Mouse (Mus musculus) liver, embryonic 16.5 days (tissue): ENCODE data around the gene Myof. TPM values are rescaled to one million over a fixed set of nuclear protein-coding genes. Genes with fewer than 3 reads are reported as not detected.

Source experiments
- ATAC-seq: fragments of 200-750 bp; cut with Nextera tagmentation; 2 replicates; pipeline ENCODE4 v1.8.0; 2017; ENCODE audit warnings: low read depth, mild to moderate bottlenecking, moderate number of reproducible peaks, moderate library complexity
- H3K27ac ChIP-seq: fragments of 300-500 bp; sonication (generic); 2 replicates; pipeline ENCODE4 v1.5.1; 2014; ENCODE audit warnings: mild to moderate bottlenecking, low read length
- H3K27me3 ChIP-seq: fragments of 300-500 bp; sonication (generic); 2 replicates; pipeline ENCODE4 v1.6.1; 2014; ENCODE audit warnings: low read depth, low read length, mixed read lengths; ENCODE audit not compliant: control insufficient read depth, insufficient read depth
- H3K36me3 ChIP-seq: fragments of 300-500 bp; sonication (generic); 2 replicates; pipeline ENCODE4 v1.6.1; 2014; ENCODE audit warnings: mild to moderate bottlenecking; ENCODE audit not compliant: control insufficient read depth, insufficient read depth
- H3K4me1 ChIP-seq: fragments of 300-500 bp; sonication (generic); 2 replicates; pipeline ENCODE4 v1.6.1; 2014; ENCODE audit warnings: low read depth, low read length, mixed read lengths; ENCODE audit not compliant: control insufficient read depth
- H3K4me2 ChIP-seq: fragments of 300-500 bp; sonication (generic); 2 replicates; pipeline ENCODE4 v1.6.1; 2014; ENCODE audit warnings: low read depth, low read length, mixed read lengths
- H3K4me3 ChIP-seq: fragments of 300-500 bp; sonication (generic); 2 replicates; pipeline ENCODE4 v1.5.1; 2014; ENCODE audit warnings: low read depth, mild to moderate bottlenecking, low read length
- H3K9ac ChIP-seq: fragments of 300-500 bp; sonication (generic); 2 replicates; pipeline ENCODE4 v1.6.1; 2014; ENCODE audit warnings: low read depth, low read length
- H3K9me3 ChIP-seq: fragments of 300-500 bp; sonication (generic); replicated peaks from 2 replicates; pipeline ENCODE4 v1.6.1; 2016; ENCODE audit warnings: low read length; ENCODE audit not compliant: control insufficient read depth
- WGBS: fragments of 180-500 bp; shearing (Covaris S2); extraction: QIAGEN DNeasy Blood & Tissue Kit; methylation state at CpG from one replicate; pipeline ENCODE4 v1.1.7; 2014; ENCODE audit not compliant: insufficient replicate concordance; 5-methylcytosine and 5-hydroxymethylcytosine counted together
- polyA plus RNA-seq: library from polyadenylated mRNA; unstranded; fragments of >200 nt; fragmentation: Nextera tagmentation; extraction: Ambion mirVana; gene quantifications from 2 replicates; pipeline ENCODE4 v1.2.1, GENCODE M21; 2015

Gene Myof
- polyA plus RNA-seq, 1 experiment from 2014 or later, result 1.9 TPM

DNA sequence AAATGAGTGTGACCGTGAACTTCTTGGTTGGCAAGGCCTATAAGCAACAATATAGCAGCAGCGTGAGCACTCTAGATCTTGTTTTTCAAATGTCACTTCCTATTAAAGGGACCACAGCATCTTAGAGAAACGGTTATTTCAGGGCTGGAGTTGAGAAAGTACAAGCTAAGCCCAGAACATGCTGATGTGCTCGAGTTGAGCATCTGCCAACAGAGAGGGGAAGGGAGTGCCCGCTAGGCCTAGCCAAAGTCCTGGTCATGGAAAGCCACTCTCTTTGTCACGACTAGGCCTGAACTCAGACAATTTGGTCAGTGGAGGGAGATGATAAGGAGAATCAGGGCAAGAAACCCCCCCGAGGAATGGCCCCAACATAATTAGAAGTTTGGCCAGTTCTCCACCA is 86.1 kb downstream of the Myof start:
- no peaks in the 10 kb centered on the region for H3K36me3 ChIP-seq
- H3K27ac ChIP-seq, result no peak overlapping the region
- ATAC-seq, result no peak
- 48% methylated on average over 7 of the region's 7 CpGs for WGBS
- H3K9me3 ChIP-seq, result no peaks in the 10 kb centered on the region
- no peak overlapping the region for H3K4me3 ChIP-seq
- H3K9ac ChIP-seq, result no peak overlapping the region
- no peaks in the 10 kb centered on the region for H3K27me3 ChIP-seq
- no peak overlapping the region for H3K4me2 ChIP-seq
- no peaks in the 10 kb centered on the region for H3K4me1 ChIP-seq

DNA sequence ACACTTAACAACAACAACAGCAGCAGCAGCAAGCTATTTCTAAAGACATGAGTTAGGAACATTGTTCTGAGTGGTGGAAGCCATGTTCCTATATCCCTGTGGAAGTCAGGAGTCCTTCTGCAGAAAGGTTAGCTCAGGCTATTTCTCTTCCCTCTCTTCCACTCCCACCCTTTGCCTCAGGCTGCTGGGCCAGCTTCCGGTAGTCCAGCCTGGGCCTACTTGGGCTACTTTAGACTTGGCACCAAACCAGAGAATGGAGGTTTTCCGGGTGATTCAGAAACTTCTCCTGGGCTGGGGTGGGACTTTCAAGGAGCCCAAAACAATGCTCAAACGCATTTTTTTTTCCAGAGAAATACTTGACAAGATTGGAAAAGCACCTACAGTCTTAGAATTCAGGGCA is 87.4 kb downstream of the Myof start:
- ATAC-seq, result no peak
- 63% methylated on average over 3 of the region's 3 CpGs for WGBS
- no peaks in the 10 kb centered on the region for H3K27me3 ChIP-seq
- H3K9ac ChIP-seq, result no peak overlapping the region
- no peak overlapping the region for H3K4me3 ChIP-seq
- H3K4me2 ChIP-seq, result no peak overlapping the region
- no peaks in the 10 kb centered on the region for H3K36me3 ChIP-seq
- H3K27ac ChIP-seq, result no peak overlapping the region
- no peaks in the 10 kb centered on the region for H3K4me1 ChIP-seq
- H3K9me3 ChIP-seq, result no peaks in the 10 kb centered on the region

DNA sequence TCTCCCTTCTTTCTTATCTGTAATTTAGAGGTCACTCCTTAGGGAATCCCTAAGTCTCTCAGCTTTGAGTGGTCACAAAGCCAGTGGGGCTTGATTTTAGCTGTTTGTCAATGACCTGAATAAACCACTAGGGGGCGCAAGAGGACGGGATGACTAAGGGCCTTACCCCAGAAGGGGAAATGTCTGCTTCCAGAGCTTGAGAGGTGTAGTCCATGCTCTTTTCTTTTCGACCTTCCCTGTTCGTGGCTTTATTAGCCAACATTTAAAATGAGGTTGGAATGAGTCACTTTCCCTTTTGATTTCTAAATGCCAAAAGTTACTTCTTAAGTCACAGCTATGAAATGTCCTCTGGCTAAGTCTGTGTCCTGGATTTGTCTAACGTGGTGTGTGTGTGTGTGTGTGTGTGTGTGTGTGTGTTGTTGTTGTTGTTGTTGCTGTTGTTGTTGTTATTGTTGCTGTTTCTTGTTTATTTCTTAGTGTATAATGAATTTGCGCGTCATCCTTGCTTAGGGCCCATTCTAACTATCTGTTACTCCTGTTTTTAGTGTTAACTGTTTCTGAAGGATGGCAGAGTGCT is 87.9 kb downstream of the Myof start:
- H3K9ac ChIP-seq, result no peak overlapping the region
- peak; percentile 24; the same call in 1 of the 2 replicates for ATAC-seq
- H3K4me2 ChIP-seq, result no peak overlapping the region
- no peak overlapping the region for H3K4me3 ChIP-seq
- WGBS, result 33% methylated on average over 7 of the region's 7 CpGs
- no peaks in the 10 kb centered on the region for H3K27me3 ChIP-seq
- H3K27ac ChIP-seq, result no peak overlapping the region
- H3K36me3 ChIP-seq, result no peaks in the 10 kb centered on the region
- no peaks in the 10 kb centered on the region for H3K4me1 ChIP-seq
- H3K9me3 ChIP-seq, result no peaks in the 10 kb centered on the region

DNA sequence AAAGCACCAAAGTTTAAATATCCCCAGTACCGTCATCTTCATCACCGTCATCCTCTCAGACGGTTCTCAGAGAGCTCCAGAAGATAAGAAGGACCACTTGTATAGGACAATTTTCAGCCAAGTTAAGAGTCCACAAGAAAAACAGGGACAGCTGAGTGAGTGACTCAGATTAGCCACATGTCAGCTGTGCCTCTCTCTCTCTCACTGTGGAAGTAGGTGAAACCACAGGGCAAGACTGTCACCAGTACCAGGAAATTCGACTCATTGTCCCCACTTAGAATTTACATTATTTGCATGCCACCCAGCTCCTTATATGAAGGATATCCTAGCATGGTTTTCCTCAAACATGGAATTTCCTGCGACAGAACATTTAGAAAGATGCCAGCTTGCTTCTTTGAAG is 88.6 kb downstream of the Myof start:
- no peak overlapping the region for H3K4me2 ChIP-seq
- WGBS, result 58% methylated on average over 5 of the region's 5 CpGs
- H3K4me1 ChIP-seq, result no peaks in the 10 kb centered on the region
- no peaks in the 10 kb centered on the region for H3K36me3 ChIP-seq
- H3K27me3 ChIP-seq, result no peaks in the 10 kb centered on the region
- ATAC-seq, result no peak
- no peak overlapping the region for H3K4me3 ChIP-seq
- H3K9me3 ChIP-seq, result no peaks in the 10 kb centered on the region
- H3K27ac ChIP-seq, result no peak overlapping the region
- H3K9ac ChIP-seq, result no peak overlapping the region

DNA sequence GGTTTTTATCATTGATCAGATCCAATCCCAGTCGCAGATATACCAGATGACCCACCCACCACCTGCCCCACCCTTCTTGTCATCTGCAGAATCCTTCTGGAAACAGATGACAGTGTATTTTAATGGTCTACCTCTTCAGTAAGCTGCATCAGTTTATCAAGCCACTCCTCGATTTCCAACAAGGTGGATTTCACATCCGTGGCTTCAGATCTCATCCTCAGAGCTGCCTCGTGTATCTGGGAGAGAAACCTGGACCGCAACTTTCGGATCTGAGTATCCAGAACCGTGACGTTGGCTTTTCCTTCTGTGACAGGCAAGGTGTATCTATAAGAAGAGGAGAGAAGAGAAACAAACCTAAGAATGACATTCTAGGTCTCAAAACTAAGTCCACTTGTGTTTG is 89.1 kb downstream of the Myof start:
- Histone ChIP-seq H3K36me3 (no peaks in the 10 kb centered on the region), H3K4me1 (no peaks in the 10 kb centered on the region), H3K9me3 (no peaks in the 10 kb centered on the region), H3K9ac (no peak overlapping the region), H3K4me3 (no peak overlapping the region), H3K27ac (no peak overlapping the region), H3K4me2 (no peak overlapping the region), H3K27me3 (no peaks in the 10 kb centered on the region)
- ATAC-seq, result no peak
- WGBS, result 67% methylated on average over 8 of the region's 8 CpGs

DNA sequence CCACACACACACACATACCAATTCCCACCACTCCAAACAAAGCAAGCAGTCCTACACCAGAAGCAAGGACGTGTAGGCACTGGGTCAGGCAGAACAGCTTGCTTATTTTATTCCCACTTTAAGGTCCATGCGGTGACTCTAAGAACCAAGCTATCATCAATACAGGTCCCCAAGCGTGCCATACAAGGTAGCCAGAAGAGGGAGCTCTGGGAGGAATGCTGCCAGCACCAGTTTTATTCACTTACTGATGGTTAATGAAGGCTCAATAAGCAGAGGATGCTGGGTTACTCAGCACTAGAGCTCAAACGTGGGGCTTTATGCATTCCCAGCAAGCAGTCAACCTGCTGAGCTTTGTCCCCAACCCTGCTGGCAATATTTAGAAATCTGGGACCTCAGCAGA is 96.7 kb downstream of the Myof start:
- H3K4me1 ChIP-seq, result no peaks in the 10 kb centered on the region
- no peak overlapping the region for H3K4me3 ChIP-seq
- no peak overlapping the region for H3K4me2 ChIP-seq
- no peak overlapping the region for H3K9ac ChIP-seq
- no peak overlapping the region for H3K27ac ChIP-seq
- H3K9me3 ChIP-seq, result no peaks in the 10 kb centered on the region
- no peaks in the 10 kb centered on the region for H3K27me3 ChIP-seq
- WGBS, result 22% methylated on average over 4 of the region's 4 CpGs
- H3K36me3 ChIP-seq, result no peaks in the 10 kb centered on the region
- ATAC-seq, result no peak

DNA sequence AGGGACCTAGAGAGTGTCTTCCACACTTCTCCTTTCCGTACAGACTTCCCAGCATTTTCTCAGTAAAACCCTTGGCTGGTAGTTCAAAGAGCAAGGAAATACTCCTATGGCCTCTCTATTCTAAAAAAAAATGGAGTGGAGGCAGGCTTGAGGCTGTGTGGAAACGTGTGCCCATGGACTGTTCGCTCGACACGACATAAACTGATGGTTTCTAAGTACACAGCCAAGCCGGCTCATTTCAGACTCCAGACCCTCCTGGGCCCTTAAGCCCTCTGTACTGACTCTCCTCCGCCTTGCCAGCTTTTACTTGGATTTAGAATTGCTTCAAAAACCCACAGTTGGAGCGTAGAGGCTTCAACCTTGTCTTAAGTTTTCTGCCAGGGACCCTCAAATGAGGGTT is 97.3 kb downstream of the Myof start:
- no peak overlapping the region for H3K9ac ChIP-seq
- H3K4me1 ChIP-seq, result no peaks in the 10 kb centered on the region
- no peak overlapping the region for H3K27ac ChIP-seq
- no peaks in the 10 kb centered on the region for H3K27me3 ChIP-seq
- no peak overlapping the region for H3K4me2 ChIP-seq
- ATAC-seq, result no peak
- WGBS, result 68% methylated on average over 8 of the region's 8 CpGs
- no peak overlapping the region for H3K4me3 ChIP-seq
- H3K36me3 ChIP-seq, result no peaks in the 10 kb centered on the region
- H3K9me3 ChIP-seq, result no peaks in the 10 kb centered on the region

DNA sequence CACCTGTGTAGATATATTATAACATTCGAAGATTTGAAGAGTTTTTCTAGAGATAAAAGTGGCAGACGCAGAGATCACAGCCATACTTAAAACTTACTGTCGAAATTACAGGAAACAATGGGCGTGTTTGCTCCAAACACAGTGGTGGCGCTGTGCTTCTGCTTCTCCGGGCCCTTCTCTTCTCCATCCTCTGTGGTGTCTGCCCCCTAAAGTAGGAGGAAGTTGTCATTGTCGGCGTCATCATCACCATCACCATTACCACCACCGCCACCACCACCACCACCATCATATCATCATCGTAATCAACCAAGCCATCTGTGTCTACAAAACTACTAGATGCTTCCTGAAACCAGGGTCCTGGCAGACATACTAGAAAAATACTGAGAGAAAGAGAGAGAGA is 104.2 kb downstream of the Myof start:
- Histone ChIP-seq H3K4me3 (no peak overlapping the region), H3K4me2 (no peak overlapping the region), H3K4me1 (no peaks in the 10 kb centered on the region), H3K36me3 (no peaks in the 10 kb centered on the region), H3K27ac (no peak overlapping the region), H3K9ac (no peak overlapping the region), H3K27me3 (no peaks in the 10 kb centered on the region), H3K9me3 (no peaks in the 10 kb centered on the region)
- WGBS, result 42% methylated on average over 10 of the region's 10 CpGs
- no peak for ATAC-seq

DNA sequence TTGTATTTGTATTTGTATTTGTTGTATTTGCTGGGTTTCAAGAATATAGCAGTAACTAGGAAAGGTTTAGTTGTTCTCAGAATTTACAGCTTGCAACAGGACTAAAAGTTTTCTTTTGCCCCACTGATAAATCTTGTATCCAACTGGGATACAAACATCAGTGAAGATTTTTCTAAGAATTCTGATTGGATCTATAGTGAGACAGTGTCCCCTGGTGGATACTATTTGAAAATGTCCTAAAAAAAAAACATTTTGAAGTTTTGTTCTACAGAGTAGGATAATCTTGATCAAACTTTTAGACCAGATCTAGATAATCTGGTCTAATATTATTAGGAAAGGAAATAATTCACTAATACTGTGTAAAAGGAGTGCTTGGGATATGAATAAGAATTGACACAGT is 106.3 kb downstream of the Myof start:
- no peaks in the 10 kb centered on the region for H3K4me1 ChIP-seq
- no peak overlapping the region for H3K9ac ChIP-seq
- no peak overlapping the region for H3K4me2 ChIP-seq
- no peak overlapping the region for H3K27ac ChIP-seq
- no peak for ATAC-seq
- no peaks in the 10 kb centered on the region for H3K9me3 ChIP-seq
- H3K4me3 ChIP-seq, result no peak overlapping the region
- H3K27me3 ChIP-seq, result no peaks in the 10 kb centered on the region
- no peaks in the 10 kb centered on the region for H3K36me3 ChIP-seq
